Mouse (Mus musculus) layer of hippocampus, adult 8-10 months (tissue): ENCODE results near the gene Csrnp2. TPM values are rescaled to one million over a fixed set of nuclear protein-coding genes. Genes with fewer than 3 reads are reported as not detected.
"Not testable (repeated sequence)": the region's sequence is repeated elsewhere in the genome, so short reads cannot be mapped to it uniquely, and the experiment has no call there.

Experiments
- DNase-seq, 2 experiments: peaks; one replicate each; pipeline ENCODE4 v3.0.0; 2022; ENCODE audit warnings: low spot score in 2 of 2
- total RNA-seq, 4 experiments: library from RNA; stranded (reverse); gene quantifications; 2 replicates each; pipeline ENCODE4 v1.2.4; 2022

Csrnp2 gene
- total RNA-seq, result 10 to 100 TPM; 22.7 to 26.3 (median 24.6) TPM

DNA sequence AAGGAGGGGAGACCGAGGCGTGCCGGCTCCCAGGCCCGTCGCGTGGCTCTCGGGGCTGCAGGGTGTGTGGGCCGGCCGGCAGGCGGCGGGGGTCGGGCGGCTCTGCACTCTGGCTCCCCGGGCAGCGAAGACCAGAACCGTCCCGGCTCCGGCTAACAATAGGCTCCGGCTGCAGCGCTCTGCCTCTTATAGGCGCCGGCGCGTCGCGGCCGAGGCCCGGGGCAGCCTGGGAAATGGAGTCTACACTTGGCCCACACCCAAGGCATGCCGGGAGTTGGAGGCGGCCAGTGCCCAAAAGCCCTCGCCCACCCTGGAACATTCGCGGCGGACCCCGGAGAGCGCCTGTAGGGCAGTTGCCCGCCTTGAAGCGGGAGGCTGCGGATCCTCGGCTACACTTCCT is at the start of gene Csrnp2:
TSS of gene Csrnp2 (minus strand) at position 387 of the 400 bp plus-strand sequence.
- peak; percentile 85 to 93 for DNase-seq

DNA sequence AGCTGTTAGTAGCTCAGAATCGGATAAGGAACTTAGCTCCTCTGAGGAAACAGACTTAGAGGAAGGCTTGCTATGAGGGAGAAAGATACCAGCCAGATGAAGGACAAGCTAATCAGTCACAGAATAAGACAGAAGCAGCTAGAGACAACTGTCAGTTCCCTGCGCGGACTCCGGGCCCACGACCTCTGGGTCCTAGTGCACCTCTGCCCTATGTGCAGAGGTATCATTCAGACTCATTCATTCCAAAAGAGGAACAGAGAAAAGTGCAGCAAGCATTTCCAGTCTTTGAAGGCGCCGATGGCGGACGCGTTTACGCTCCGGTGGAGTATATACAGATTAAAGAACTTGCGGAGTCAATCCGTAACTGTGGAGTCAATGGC is 48.4 kb upstream of the Csrnp2 start:
- not testable (repeated sequence) for DNase-seq

DNA sequence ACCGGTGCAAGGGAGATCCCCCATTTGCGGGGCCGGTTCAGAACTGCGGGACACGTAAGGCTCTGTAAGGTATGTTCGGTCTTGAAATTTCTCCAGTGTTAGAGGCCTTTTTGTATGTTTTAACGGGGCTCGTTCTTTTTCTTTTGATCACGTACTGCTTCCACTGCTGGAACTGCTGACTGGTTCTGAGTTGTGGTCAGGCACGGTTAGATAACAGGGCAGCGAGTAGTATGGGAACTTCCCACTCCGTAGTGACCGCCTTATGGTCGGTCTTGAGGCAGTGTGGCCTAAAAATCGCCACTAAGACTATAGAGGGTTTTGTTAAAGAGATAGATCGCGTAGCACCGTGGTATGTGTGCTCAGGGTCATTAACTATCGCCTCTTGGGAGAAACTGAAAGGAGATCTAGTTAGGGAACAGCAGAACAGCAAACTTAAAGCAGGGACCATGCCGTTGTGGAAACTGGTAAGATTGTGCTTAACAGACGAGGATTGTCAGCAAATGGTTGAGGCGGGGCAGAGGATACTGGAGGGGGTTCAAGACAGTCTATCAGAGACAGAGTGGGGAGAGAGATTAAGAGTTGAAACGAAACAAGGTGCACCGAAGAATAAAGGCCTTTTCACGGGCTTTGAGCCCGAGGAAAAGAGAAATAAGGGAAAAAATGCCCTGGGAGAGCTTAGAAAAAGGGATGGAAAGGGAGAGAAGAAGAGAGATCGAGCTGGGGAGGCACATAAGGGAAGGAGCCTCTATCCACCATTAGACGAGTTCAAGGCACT is 47.8 kb upstream of the Csrnp2 start:
- DNase-seq, result not testable (repeated sequence)

DNA sequence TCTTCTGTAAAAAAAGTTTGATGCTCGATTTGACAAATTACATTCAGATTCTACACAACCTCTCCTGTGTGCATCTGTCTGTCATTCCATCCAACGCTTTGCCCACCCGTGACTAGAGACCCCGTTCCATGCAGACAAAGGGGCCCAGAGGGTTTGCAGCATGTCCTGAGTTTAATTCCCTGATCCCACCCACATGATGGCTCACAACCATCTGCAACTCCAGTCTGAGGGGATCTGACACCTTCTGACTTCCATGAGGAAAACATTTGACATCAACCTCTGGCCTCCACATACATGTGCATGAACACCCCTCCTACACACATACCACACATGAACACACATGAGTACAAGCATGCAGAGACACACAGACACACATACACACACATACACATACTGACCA is 46.1 kb upstream of the Csrnp2 start:
- DNase-seq, result no peak

DNA sequence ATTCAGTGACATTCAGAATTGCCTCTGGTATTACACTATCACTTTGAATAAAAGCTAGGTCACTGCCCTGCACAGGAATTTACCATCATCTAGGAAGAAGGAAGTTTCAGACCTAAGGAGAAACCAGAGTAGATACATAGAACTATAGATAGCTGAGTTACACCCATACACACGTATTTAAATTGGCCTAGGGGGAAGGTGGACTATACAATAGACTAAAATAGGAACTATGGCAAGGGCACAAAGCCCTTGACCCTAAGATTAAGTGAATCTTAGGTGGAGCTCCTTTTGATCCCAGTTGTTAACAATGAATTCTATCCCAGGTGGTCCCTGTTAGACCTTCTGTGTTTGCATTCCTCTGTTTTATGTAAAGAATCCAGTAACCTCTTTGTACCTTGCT is 45.7 kb upstream of the Csrnp2 start:
- not testable (repeated sequence) for DNase-seq

DNA sequence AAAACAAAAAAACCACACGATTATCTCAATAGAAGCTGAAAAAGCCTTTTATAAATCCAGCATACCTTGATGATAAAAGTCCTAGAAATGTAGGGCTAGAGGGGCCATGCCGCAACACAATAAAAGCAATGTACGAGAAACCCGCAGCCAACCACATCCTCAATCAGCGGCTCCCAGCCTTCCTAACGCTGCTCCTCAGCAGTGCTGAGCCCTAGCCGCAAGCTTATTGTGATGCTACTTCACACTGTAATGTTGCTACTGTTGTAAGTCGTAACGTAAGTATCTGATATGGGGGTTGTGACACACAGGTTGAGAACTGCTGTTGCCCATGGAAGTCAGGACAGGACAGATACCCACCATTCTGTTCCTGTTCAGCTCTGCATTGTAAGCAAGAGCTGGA is 44.1 kb upstream of the Csrnp2 start:
- no peak for DNase-seq

DNA sequence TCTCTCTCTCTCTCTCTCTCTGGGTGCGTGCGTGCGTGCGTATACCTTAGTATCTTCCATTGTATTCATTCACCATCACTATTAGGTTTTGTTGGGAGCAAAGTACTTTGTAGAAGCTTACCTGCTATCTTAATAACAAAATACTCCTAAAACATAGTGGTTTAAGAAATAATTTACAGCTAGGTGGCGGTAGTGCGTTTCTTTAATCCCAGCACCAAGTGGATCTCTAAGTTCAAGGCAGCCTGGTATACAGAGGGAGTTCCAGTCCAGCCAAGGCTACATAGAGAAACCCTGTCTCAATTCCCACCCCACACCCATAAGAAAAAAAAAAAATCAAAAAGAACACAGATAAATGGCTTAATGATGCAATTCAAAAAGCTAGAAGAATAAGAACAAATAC is 42.6 kb upstream of the Csrnp2 start:
- DNase-seq, result no peak

DNA sequence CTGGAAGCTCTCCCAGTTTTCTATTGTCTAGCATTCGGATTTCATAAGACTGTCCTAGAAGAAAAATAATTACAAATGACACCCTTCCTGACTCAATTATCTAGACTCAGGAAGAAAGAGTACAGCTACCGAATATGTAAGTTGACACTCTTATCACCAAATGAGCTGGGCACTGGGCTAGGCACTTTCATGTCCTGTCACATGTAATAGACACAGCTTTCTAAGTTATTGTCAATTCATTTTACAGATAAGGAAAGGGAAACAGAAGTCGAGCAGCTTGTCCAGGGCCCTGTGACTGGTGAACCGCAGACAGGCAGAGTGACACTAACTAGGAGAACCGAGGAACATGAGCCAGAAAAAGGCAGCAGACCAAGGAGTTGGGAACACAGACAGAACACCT is 32.6 kb upstream of the Csrnp2 start:
- DNase-seq, result no peak

DNA sequence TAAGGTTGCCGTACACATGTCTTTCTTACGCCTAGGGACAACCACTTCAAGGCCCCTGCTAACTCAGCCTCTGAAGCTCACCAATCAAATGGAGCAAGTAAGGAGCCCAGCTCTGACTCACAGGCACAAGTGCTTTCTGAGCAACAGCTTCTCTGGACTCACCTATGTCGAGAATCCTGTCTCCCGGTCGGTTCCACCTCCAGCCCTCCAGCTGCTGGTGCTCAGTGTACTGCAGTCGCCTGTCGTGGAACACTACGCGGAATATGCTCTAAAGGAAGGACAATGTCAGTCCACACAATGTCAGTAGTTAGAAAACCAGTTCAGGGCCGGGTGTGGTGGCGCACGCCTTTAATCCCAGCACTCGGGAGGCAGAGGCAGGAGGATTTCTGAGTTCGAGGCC is 30.1 kb upstream of the Csrnp2 start:
- DNase-seq, result no peak

DNA sequence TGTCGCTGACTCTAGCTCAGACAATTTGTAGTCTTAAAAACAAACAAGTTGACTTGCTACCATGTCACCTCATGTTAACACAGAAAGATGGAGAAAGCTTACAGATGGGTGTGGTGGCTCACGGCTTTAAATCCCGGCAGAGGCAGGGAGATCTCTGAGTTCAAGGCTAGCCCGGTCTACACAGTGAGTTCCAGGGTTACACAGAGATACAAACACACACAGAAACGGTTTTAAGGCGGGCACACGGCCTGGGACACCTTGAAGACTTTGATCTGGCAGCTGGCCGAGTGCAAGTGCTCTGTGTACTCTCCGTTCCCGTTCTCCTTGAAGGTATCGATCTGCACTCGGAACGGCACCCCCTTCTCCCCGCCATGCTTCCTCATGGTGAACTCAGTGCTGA is 25.0 kb upstream of the Csrnp2 start:
- DNase-seq, result no peak

DNA sequence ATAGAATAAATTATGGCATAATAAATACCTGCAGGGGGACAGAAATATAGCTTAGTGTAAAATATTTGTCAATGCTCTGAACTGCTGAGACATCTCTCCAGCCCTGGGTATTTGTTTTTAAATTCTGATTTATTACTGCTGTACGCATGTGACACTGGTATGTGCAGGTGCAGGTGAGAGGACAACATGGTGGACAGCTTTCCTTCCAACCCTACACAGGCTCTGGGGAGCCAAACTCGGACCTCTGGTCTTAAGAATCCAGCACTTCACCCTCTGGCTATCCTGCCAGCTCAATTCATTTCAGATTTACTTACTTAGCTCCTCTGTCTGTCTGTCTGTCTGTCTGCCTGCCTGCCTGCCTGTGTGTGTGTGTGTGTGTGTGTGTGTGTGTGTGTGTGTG is 19.8 kb upstream of the Csrnp2 start:
- DNase-seq, result no peak

DNA sequence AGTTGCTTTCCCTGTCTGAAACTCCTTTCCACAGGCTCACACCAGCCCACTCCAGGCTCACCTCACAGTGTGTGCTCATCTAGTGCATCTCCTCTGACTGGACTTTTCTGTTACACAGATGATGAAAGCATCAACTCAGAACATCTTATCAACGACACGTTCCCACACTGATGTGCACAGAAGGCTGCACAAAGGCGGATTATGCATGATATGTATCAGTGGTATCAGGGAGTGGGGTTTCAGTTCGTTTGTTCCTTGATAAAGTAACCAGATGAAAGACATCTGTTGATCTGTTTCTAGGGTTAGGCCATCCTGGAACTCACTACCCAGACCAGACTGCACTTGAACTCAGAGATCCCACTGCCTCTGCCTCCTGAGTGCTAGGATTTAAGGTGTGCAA is 18.1 kb upstream of the Csrnp2 start:
- DNase-seq, result no peak

DNA sequence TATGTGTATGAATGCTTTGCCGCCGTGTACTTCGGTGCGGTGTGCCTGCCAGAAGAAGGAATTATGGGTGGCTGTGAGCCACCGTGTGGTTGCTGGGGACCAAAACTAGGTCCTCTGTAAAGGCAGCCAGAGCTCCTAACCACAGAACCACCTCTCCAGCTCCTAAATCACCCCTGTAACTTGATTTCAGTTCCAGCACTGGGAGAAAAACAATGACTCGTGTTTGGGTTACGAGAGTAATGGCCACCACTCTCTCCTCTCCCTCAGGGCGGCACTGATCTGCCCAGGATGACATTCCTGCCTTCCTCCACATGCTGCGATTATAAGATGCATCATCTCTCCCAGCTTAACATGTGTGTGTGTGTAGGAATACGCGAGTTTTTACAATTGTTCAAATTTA is 14.8 kb upstream of the Csrnp2 start:
- DNase-seq, result no peak

DNA sequence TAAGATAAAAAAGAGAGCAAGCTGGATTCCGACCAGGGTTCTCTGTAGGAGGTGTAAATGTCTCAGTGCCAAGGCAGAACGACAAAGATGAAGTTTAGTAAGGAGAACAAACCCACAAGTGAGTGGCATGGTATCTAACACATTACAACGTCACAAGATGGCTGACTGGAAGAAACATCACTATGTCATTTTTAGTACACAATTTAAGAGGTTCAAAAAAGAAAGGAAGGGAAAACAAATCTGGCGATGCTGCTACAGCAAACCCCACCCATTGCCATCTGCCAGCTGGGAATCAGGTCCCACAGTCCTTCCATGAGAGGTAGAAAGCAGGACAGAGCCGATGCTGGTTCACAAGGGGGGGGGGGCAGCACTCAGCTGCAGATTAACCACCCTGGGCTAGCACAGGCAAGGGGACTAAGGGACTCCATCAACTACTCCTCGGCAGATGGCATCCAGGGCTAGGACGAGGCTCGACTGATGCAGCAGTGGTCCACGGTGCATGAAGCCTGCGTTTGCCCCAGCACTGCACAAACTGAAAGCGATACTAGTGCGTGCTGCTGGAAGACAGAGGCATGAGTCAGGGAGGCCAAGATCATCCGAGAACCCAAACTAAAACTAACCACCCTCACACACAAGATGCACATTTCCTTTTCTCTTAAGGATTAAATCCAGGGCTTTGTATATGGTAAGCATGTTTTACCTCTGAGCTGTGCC is 13.3 kb upstream of the Csrnp2 start:
- no peak for DNase-seq

DNA sequence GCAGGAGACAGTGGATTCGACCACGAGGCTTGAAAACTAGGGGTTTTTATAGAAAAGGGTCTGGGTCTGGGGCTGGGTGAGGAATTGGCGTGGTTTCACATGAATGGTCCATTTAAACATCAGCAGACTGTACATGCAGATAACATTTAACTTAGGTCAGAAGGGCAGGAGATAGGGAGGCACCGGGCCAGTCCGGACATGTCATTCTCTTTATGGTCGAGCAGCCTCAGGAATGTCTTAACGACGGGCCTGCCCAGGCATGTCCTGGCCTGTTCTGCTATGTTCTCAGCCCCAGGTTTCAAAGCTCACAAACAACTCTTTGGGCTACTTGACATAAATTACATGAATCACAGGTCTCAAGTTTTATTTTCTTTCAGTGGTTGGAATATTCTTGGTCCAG is 4.2 kb upstream of the Csrnp2 start:
- DNase-seq, result not testable (repeated sequence)

DNA sequence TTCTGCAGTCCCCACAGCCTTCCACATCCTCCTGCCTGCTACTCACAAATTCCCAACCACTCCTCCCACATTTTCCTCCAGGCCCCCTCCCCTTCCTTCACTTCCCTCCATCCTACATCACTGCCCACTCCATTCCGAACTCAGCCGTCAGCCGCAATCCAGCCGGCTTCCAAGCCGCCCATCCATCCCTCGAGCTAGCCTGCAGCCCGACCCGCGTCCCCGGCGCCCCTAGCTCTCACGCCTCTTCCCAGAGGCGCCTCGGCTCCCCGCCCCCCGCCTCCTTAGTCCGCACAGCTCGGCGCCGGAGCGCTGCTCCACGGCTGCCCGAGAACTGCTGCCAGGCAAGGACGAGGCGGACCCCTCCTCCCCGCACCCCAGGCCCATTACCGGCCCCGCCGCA is 641 bp downstream of the Csrnp2 start:
- DNase-seq, result peak in 1 of 2 experiments; percentile 33

DNA sequence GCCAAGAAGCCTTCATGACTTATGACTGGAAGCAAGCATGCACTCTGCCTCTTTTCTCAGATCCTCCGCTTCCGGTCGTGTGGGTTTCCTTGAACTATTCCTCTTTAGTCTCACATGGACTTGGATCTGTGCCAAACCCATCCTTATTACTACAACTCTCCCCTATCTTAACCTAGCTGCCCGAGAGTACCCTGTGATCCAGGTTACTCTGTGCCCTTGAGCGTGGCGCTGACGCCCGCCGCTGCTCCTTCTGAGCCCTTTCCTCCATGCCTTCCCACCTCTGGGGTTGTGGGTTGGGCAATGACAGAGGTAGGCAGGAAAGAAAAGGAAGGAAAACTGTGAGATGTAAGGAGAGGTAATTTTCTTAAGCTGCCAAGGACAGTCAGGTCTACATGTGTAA is 3.3 kb downstream of the Csrnp2 start:
- DNase-seq, result no peak

DNA sequence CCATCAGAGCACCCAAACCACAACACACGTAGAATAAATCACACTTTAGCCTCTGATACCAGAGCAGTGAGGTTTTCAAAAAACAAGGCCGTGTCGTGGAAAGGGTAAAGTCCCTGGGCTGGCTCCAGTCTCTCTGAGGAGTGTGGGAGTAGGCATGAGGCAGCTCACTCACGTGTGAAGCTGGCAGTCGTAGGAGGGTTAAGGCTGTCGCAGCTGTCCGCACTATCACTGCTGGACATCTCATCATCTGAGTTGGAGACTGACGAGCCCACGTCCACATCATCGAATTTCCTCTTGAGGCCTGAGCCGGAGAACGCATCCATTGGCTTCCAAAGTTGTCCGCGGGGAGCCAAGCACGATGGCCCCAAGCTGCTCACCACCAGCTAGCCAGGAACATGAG is 6.0 kb downstream of the Csrnp2 start:
- DNase-seq, result no peak

DNA sequence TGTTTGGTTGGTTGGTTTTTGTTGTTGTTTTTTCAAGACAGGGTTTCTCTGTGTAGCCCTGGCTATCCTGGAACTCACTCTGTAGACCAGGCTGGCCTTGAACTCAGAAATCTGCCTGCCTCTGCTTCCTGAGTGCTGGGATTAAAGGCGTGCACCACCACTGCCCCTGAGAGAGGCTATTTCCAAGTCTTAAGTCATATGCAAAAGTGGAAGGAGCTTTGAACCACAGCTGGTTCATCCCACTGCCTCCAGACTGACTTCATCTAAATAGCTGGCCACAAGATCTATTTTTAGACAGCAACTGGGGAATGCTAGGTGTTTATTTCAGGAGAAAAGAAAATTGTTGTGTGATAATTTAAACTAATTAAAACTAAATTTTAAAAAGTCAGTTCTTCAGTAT is 7.0 kb downstream of the Csrnp2 start:
- not testable (repeated sequence) for DNase-seq

DNA sequence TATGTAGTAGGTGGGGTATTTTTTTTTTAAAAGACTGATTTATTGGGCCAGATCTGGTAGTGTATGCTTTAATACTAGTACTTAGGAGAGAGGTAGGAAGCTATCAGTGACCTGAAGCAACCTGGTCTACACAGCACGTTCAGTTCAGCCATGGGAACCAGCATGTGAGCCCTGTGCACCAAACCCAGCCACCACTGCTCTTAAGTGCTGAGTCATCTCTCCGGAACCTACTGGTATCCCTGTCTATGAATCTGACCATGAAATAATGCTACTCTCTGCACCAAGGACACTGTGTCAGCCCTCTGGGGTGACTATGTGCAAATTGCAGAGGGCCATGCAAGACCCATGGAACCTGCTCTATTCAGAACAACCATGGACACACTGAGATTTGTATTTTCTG is 8.2 kb downstream of the Csrnp2 start:
- DNase-seq, result no peak

DNA sequence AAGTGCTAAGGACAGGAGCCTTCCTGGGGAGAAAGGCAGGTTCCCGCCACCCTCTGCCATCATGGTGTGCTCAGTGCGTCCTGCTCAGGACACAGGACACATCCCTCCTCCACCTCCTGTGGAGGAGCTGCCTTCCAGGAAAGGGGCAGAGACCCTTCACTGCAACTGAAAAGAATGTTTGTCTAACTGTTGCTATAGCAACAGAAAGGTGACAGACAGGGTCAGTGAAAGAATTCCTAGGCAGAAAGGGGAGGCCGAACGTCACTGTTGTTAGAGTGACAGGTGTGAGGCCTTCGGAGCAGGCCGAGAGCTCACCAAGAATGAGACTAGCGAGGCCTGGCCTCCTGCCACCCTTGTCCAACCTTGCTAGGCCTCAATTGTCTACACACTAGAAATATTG is 8.8 kb downstream of the Csrnp2 start:
- DNase-seq, result no peak

DNA sequence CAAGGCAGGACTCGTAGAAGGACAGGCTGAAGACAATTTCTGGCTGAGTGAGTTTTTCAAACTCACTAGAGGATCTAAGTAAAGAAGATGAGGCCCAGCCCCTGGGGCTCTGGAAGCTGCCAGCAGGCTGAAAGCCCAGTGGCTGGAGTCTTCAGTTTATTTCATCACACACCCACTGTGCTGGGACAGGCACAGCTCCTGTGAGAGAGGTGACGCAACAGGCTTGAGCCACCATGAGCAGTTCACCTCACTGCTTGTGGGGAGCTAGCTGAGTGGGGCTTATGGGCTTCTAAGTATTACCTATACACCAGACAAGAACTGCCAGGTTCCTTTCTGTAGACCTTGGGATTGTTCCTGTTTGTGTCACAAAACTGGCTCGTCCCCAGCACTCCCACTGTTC is 9.7 kb downstream of the Csrnp2 start:
- DNase-seq, result no peak

DNA sequence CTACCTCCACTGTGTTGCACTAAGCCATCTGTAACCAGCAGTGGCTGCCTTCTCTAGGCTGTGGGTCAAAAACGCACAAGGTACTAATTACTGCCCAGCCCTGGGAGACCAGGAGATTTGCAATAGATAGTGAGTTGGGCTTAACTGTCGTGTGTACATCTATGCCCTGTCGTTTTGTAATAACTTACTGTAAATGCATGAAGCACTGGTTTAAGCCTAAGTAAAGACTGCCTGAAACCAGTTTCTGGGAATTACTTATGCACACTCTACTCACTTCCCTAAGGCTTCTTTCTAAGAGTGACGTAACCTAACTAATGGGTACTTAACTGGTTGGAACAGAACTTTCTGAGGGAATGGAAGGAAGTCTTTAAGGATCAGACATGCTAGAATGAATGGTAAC is 16.4 kb downstream of the Csrnp2 start:
- no peak for DNase-seq
